Mouse (Mus musculus): ENCODE results near the gene Sdk1.

DNA sequence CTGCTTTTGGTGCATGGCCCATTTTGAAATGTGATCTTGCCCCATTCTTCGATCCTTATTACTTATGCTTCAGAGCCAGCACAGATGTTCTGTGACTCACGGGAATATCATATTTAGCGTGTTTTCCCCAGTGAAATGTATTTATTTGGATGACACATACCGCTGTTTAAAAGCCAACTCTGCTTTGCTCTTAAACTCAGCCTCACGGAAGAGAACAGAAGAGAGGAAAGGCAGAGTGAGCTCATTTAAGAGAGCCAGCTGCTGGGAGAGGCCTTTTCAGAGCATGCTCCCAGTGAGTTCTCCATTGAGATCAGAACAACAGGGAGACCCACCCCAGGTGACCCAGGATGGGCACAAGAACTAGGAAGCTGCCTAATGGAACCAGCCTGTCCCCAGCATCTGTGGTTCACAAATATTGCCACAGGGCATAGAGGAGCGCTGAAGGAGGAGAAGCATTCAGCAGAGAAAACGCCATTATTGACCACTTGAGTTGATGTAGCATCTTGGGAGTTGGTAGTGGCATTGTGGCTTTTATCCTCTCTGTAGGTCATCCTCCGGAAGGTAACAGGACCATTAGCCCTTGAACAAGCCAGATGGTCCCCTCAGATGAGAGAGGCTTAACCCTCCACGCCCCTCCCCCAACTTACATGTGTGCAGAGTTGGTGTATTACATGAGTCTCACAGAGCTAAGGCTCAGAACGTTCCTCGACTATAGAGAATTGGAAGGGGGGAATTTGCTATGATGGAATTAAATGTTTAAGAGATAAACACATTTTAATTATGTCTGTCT lies 38.8 kb upstream of the Sdk1 start:
- no peak for TF ChIP-seq CTCF (IDR thresholded peaks at IDR 0.05; ENCODE audit: low read depth)
- TF ChIP-seq EP300 (optimal IDR thresholded peaks at IDR 0.05) = no peak

Data from stomach, postnatal 0 days (tissue).